Mouse (Mus musculus): Measurements from ENCODE around the gene Hsd17b1. TPM values are rescaled to one million over a fixed set of nuclear protein-coding genes. Genes with fewer than 3 reads are reported as not detected.

The Hsd17b1 gene
- polyA plus RNA-seq, 1 experiment: 0.55 TPM

GRCm38 (mm10) chr11:101128996-101129577 lies 50.9 kb downstream of the Hsd17b1 start:
- no peak for DNase-seq (ENCODE audit: low read depth)

Other genes with a start within 250 kb of the Hsd17b1 start
- 28.7 and 32.8 TPM in 2 replicates for gene Stat5b, start 227.7 kb upstream of the Hsd17b1 start, polyA plus RNA-seq (2012; rRNA removed)
- 44.0 and 51.7 TPM in 2 replicates for gene Stat5a, start 219.1 kb upstream of the Hsd17b1 start, polyA plus RNA-seq (2012; rRNA removed)
- gene Stat3, start 138.9 kb upstream of the Hsd17b1 start, polyA plus RNA-seq (2012; rRNA removed): 106 and 115 TPM in 2 replicates
- 235 and 240 TPM in 2 replicates for gene Cavin1, start 107.5 kb upstream of the Hsd17b1 start, polyA plus RNA-seq (2012; rRNA removed)
- 114 and 137 TPM in 2 replicates for gene Atp6v0a1, start 69.0 kb upstream of the Hsd17b1 start, polyA plus RNA-seq (2012; rRNA removed)
- 44.6 and 52.9 TPM in 2 replicates for gene Naglu, start 8.4 kb upstream of the Hsd17b1 start, polyA plus RNA-seq (2012; rRNA removed)
- gene Coasy, start 4.2 kb downstream of the Hsd17b1 start, polyA plus RNA-seq (2012; rRNA removed): 62.6 and 70.1 TPM in 2 replicates
- 35.0 and 54.3 TPM in 2 replicates for gene Mlx, start 8.9 kb downstream of the Hsd17b1 start, polyA plus RNA-seq (2012; rRNA removed)
- gene Psmc3ip, start 17.0 kb downstream of the Hsd17b1 start, polyA plus RNA-seq (2012; rRNA removed): 1.5 and 2.9 TPM in 2 replicates
- 56.3 and 66.7 TPM in 2 replicates for gene Retreg3, start 41.5 kb downstream of the Hsd17b1 start, polyA plus RNA-seq (2012; rRNA removed)
- gene Tubg1, start 41.5 kb downstream of the Hsd17b1 start, polyA plus RNA-seq (2012; rRNA removed): 9.0 and 24.0 TPM in 2 replicates
- gene Tubg2, start 77.5 kb downstream of the Hsd17b1 start, polyA plus RNA-seq (2012; rRNA removed): 3.4 and 3.6 TPM in 2 replicates
- gene Cntnap1, start 92.1 kb downstream of the Hsd17b1 start, polyA plus RNA-seq (2012; rRNA removed): 3.7 and 4.1 TPM in 2 replicates
- gene Plekhh3, start 92.9 kb downstream of the Hsd17b1 start, polyA plus RNA-seq (2012; rRNA removed): 22.7 and 28.6 TPM in 2 replicates
- 0.34 and 0.45 TPM in 2 replicates for gene Ccr10, start 97.0 kb downstream of the Hsd17b1 start, polyA plus RNA-seq (2012; rRNA removed)
- 39.4 and 46.5 TPM in 2 replicates for gene Ezh1, start 148.1 kb downstream of the Hsd17b1 start, polyA plus RNA-seq (2012; rRNA removed)
- gene Ramp2, start 167.6 kb downstream of the Hsd17b1 start, polyA plus RNA-seq (2012; rRNA removed): 97.9 and 146 TPM in 2 replicates
- gene Vps25, start 175.3 kb downstream of the Hsd17b1 start, polyA plus RNA-seq (2012; rRNA removed): 99.1 and 108 TPM in 2 replicates
- 9.5 and 14.6 TPM in 2 replicates for gene Wnk4, start 182.2 kb downstream of the Hsd17b1 start, polyA plus RNA-seq (2012; rRNA removed)
- gene Cntd1, start 200.6 kb downstream of the Hsd17b1 start, polyA plus RNA-seq (2012; rRNA removed): 0.75 and 0.88 TPM in 2 replicates
- gene Coa3, start 200.7 kb downstream of the Hsd17b1 start, polyA plus RNA-seq (2012; rRNA removed): 157 and 167 TPM in 2 replicates
- gene Becn1, start 223.9 kb downstream of the Hsd17b1 start, polyA plus RNA-seq (2012; rRNA removed): 122 and 158 TPM in 2 replicates
- gene Psme3, start 237.8 kb downstream of the Hsd17b1 start, polyA plus RNA-seq (2012; rRNA removed): 51.5 and 57.8 TPM in 2 replicates
- 3.2 and 3.6 TPM in 2 replicates for gene Aoc2, start 246.7 kb downstream of the Hsd17b1 start, polyA plus RNA-seq (2012; rRNA removed)

Data from gonadal fat pad, adult 2 months (tissue).